Mouse (Mus musculus): ENCODE measurements around the gene Spata1. TPM values are rescaled to one million over a fixed set of nuclear protein-coding genes. Genes with fewer than 3 reads are reported as not detected.

Spata1 gene
- total and polyA plus RNA-seq, 2 experiments from 2014 or later, result 6.5 to 13.5 TPM

GRCm38 (mm10) chr3:146423710-146424109 is 75.8 kb downstream of the Spata1 start:
- DNase-seq (no peak), ATAC-seq (no peak)
- no peaks in the 10 kb centered on the region for H3K9me3 ChIP-seq (ENCODE audit: low read length)
- H3K9ac ChIP-seq, result no peak overlapping the region
- 80% methylated on average over 7 of the region's 7 CpGs for WGBS
- H3K36me3 ChIP-seq (ENCODE audit: insufficient read depth), result peaks cover 62% of the 10 kb centered on the region
- H3K4me2 ChIP-seq (ENCODE audit: low read depth), result no peak overlapping the region
- no peak overlapping the region for H3K4me3 ChIP-seq (ENCODE audit: low read depth, low read length)
- no peaks in the 10 kb centered on the region for H3K4me1 ChIP-seq (ENCODE audit: insufficient read depth)
- no peak overlapping the region for H3K27ac ChIP-seq (ENCODE audit: low read depth, low read length)
- TF ChIP-seq CTCF (IDR thresholded peaks at IDR 0.05; ENCODE audit: low read depth), result peak; percentile 31; the same call in 1 of the 2 replicates
- H3K27me3 ChIP-seq (ENCODE audit: insufficient read depth, low read length), result no peaks in the 10 kb centered on the region

GRCm38 (mm10) chr3:146421787-146422186 is 77.8 kb downstream of the Spata1 start:
- H3K36me3 ChIP-seq (ENCODE audit: insufficient read depth), result peaks cover 52% of the 10 kb centered on the region
- no peaks in the 10 kb centered on the region for H3K9me3 ChIP-seq (ENCODE audit: low read length)
- DNase-seq (no peak), ATAC-seq (no peak)
- no peaks in the 10 kb centered on the region for H3K4me1 ChIP-seq (ENCODE audit: insufficient read depth)
- no peak overlapping the region for H3K4me3 ChIP-seq (ENCODE audit: low read depth, low read length)
- TF ChIP-seq CTCF (IDR thresholded peaks at IDR 0.05; ENCODE audit: low read depth), result no peak
- H3K27ac ChIP-seq (ENCODE audit: low read depth, low read length), result no peak overlapping the region
- H3K9ac ChIP-seq, result no peak overlapping the region
- H3K27me3 ChIP-seq (ENCODE audit: insufficient read depth, low read length), result no peaks in the 10 kb centered on the region
- H3K4me2 ChIP-seq (ENCODE audit: low read depth), result no peak overlapping the region
- 73% methylated on average over 8 of the region's 8 CpGs for WGBS

GRCm38 (mm10) chr3:146419992-146420537 is 79.5 kb downstream of the Spata1 start:
- Histone ChIP-seq H3K27ac (ENCODE audit: low read depth, low read length) (no peak overlapping the region), H3K4me1 (ENCODE audit: insufficient read depth) (no peaks in the 10 kb centered on the region), H3K4me3 (ENCODE audit: low read depth, low read length) (no peak overlapping the region), H3K27me3 (ENCODE audit: insufficient read depth, low read length) (no peaks in the 10 kb centered on the region), H3K9ac (no peak overlapping the region), H3K4me2 (ENCODE audit: low read depth) (no peak overlapping the region), H3K9me3 (ENCODE audit: low read length) (no peaks in the 10 kb centered on the region), H3K36me3 (ENCODE audit: insufficient read depth) (peaks cover 41% of the 10 kb centered on the region)
- 78% methylated on average over 15 of the region's 15 CpGs for WGBS
- TF ChIP-seq CTCF (IDR thresholded peaks at IDR 0.05; ENCODE audit: low read depth), result no peak
- DNase-seq (peak; percentile 52), ATAC-seq (peak; percentile 72; the same call in 1 of the 2 replicates)

- WGBS, result 82% methylated on average over 9 of the region's 9 CpGs
- no peak overlapping the region for H3K4me2 ChIP-seq (ENCODE audit: low read depth)
- ATAC-seq, result no peak
- H3K36me3 ChIP-seq (ENCODE audit: insufficient read depth), result peaks cover 41% of the 10 kb centered on the region
- no peak for DNase-seq
- H3K27ac ChIP-seq (ENCODE audit: low read depth, low read length), result peak overlapping the region; percentile 9; the same call in 1 of the 2 replicates
- TF ChIP-seq CTCF (IDR thresholded peaks at IDR 0.05; ENCODE audit: low read depth), result no peak
- H3K4me1 ChIP-seq (ENCODE audit: insufficient read depth), result no peaks in the 10 kb centered on the region
- H3K9ac ChIP-seq, result no peak overlapping the region
- H3K27me3 ChIP-seq (ENCODE audit: insufficient read depth, low read length), result no peaks in the 10 kb centered on the region
- H3K4me3 ChIP-seq (ENCODE audit: low read depth, low read length), result no peak overlapping the region
- H3K9me3 ChIP-seq (ENCODE audit: low read length), result no peaks in the 10 kb centered on the region
These were observed 80.0 kb downstream of the Spata1 start for GRCm38 (mm10) chr3:146419534-146419933.

- Histone ChIP-seq H3K9ac (no peak overlapping the region), H3K4me3 (ENCODE audit: low read depth, low read length) (no peak overlapping the region), H3K4me2 (ENCODE audit: low read depth) (no peak overlapping the region), H3K9me3 (ENCODE audit: low read length) (no peaks in the 10 kb centered on the region), H3K36me3 (ENCODE audit: insufficient read depth) (peaks cover 41% of the 10 kb centered on the region), H3K4me1 (ENCODE audit: insufficient read depth) (no peaks in the 10 kb centered on the region), H3K27me3 (ENCODE audit: insufficient read depth, low read length) (no peaks in the 10 kb centered on the region), H3K27ac (ENCODE audit: low read depth, low read length) (no peak overlapping the region)
- ATAC-seq (no peak), DNase-seq (no peak)
- TF ChIP-seq CTCF (IDR thresholded peaks at IDR 0.05; ENCODE audit: low read depth), result no peak
- WGBS, result 88% methylated on average over 7 of the region's 7 CpGs
These were observed 80.7 kb downstream of the Spata1 start for GRCm38 (mm10) chr3:146418901-146419300.

- Histone ChIP-seq H3K9ac (no peak overlapping the region), H3K27ac (ENCODE audit: low read depth, low read length) (no peak overlapping the region), H3K27me3 (ENCODE audit: insufficient read depth, low read length) (no peaks in the 10 kb centered on the region), H3K36me3 (ENCODE audit: insufficient read depth) (peaks cover 35% of the 10 kb centered on the region), H3K4me3 (ENCODE audit: low read depth, low read length) (no peak overlapping the region), H3K9me3 (ENCODE audit: low read length) (no peaks in the 10 kb centered on the region), H3K4me1 (ENCODE audit: insufficient read depth) (no peaks in the 10 kb centered on the region), H3K4me2 (ENCODE audit: low read depth) (no peak overlapping the region)
- ATAC-seq, result no peak
- WGBS, result 96% methylated on average over 8 of the region's 8 CpGs
- no peak for DNase-seq
- no peak for TF ChIP-seq CTCF (IDR thresholded peaks at IDR 0.05; ENCODE audit: low read depth)
These were observed 81.7 kb downstream of the Spata1 start for GRCm38 (mm10) chr3:146417873-146418272.

- Histone ChIP-seq H3K4me1 (ENCODE audit: insufficient read depth) (peaks cover 12% of the 10 kb centered on the region; the same call in 1 of the 2 replicates), H3K9me3 (ENCODE audit: low read length) (no peaks in the 10 kb centered on the region), H3K4me2 (ENCODE audit: low read depth) (no peak overlapping the region), H3K36me3 (ENCODE audit: insufficient read depth) (peaks cover 18% of the 10 kb centered on the region), H3K4me3 (ENCODE audit: low read depth, low read length) (no peak overlapping the region), H3K27ac (ENCODE audit: low read depth, low read length) (no peak overlapping the region), H3K27me3 (ENCODE audit: insufficient read depth, low read length) (no peaks in the 10 kb centered on the region), H3K9ac (no peak overlapping the region)
- ATAC-seq (no peak), DNase-seq (no peak)
- 92% methylated on average over 12 of the region's 12 CpGs for WGBS
- TF ChIP-seq CTCF (IDR thresholded peaks at IDR 0.05; ENCODE audit: low read depth), result no peak
These were observed 85.0 kb downstream of the Spata1 start for GRCm38 (mm10) chr3:146414555-146414954.
